Mouse (Mus musculus): ENCODE results near the gene Lmcd1. TPM values are rescaled to one million over a fixed set of nuclear protein-coding genes. Genes with fewer than 3 reads are reported as not detected.
A peak's percentile ranks its signal among the peaks of the same experiment; 100 is the strongest.
"Not testable (repeated sequence)": the region's sequence is repeated elsewhere in the genome, so short reads cannot be mapped to it uniquely, and the experiment has no call there.

Lmcd1 gene
- total RNA-seq (2021), result 10 to 100 TPM; 34.2 to 45.3 TPM

GRCm38 (mm10) chr6:112273501-112274205, at the start of gene Lmcd1:
Gene Lmcd1, plus strand, starts transcription at chr6:112273758.
- intact Hi-C loops (cut with DNase I), result loop anchor here (2.0 kb wide), 2 partner anchors 31 to 89 kb away; no protein-coding TSS in a partner anchor
- peak; percentile 95 to 96 for DNase-seq

- intact Hi-C loops (cut with DNase I), result no loop called here
- DNase-seq, result no peak
These were observed 49.5 kb upstream of the Lmcd1 start for GRCm38 (mm10) chr6:112223877-112224632.

GRCm38 (mm10) chr6:112236775-112237174, 36.8 kb upstream of the Lmcd1 start:
- intact Hi-C loops (cut with DNase I), result no loop called here
- no peak for DNase-seq

- DNase-seq, result no peak
- intact Hi-C loops (cut with DNase I), result no loop called here
These were observed 31.3 kb upstream of the Lmcd1 start for GRCm38 (mm10) chr6:112242216-112242615.

- intact Hi-C loops (cut with DNase I), result no loop called here
- DNase-seq, result peak; percentile 89 to 90
These were observed 27.9 kb upstream of the Lmcd1 start for GRCm38 (mm10) chr6:112245639-112246038.

GRCm38 (mm10) chr6:112246636-112247035, 26.9 kb upstream of the Lmcd1 start:
- DNase-seq, result no peak
- intact Hi-C loops (cut with DNase I), result no loop called here

GRCm38 (mm10) chr6:112253943-112254342, 19.6 kb upstream of the Lmcd1 start:
- DNase-seq; intact Hi-C loops (cut with DNase I): not testable (repeated sequence)

GRCm38 (mm10) chr6:112254967-112255366, 18.6 kb upstream of the Lmcd1 start:
- intact Hi-C loops (cut with DNase I), result no loop called here
- DNase-seq, result no peak

- intact Hi-C loops (cut with DNase I), result no loop called here
- DNase-seq, result peak in 1 of 2 experiments; percentile 23
These were observed 18.0 kb upstream of the Lmcd1 start for GRCm38 (mm10) chr6:112255388-112256225.

GRCm38 (mm10) chr6:112256599-112256998, 17.0 kb upstream of the Lmcd1 start:
- DNase-seq, result no peak
- intact Hi-C loops (cut with DNase I), result no loop called here

GRCm38 (mm10) chr6:112261089-112261488, 12.5 kb upstream of the Lmcd1 start:
- intact Hi-C loops (cut with DNase I), result no loop called here
- DNase-seq, result no peak

- DNase-seq, result no peak
- intact Hi-C loops (cut with DNase I), result no loop called here
These were observed 9.2 kb upstream of the Lmcd1 start for GRCm38 (mm10) chr6:112264321-112264720.

GRCm38 (mm10) chr6:112266631-112267030, 6.9 kb upstream of the Lmcd1 start:
- peak; percentile 45 to 59 for DNase-seq
- intact Hi-C loops (cut with DNase I), result no loop called here

- no peak for DNase-seq
- intact Hi-C loops (cut with DNase I), result no loop called here
These were observed 5.7 kb upstream of the Lmcd1 start for GRCm38 (mm10) chr6:112267661-112268357.

GRCm38 (mm10) chr6:112274261-112275055, 900 bp downstream of the Lmcd1 start:
- intact Hi-C loops (cut with DNase I), result loop anchor here (2.0 kb wide), 2 partner anchors 30 to 88 kb away; no protein-coding TSS in a partner anchor
- peak; percentile 91 to 92 for DNase-seq

GRCm38 (mm10) chr6:112275731-112276245, 2.2 kb downstream of the Lmcd1 start:
- no peak for DNase-seq
- intact Hi-C loops (cut with DNase I), result loop anchor here (2.0 kb wide), 2 partner anchors 29 to 87 kb away; no protein-coding TSS in a partner anchor

- intact Hi-C loops (cut with DNase I), result no loop called here
- DNase-seq, result no peak
These were observed 5.2 kb downstream of the Lmcd1 start for GRCm38 (mm10) chr6:112278805-112279204.

GRCm38 (mm10) chr6:112280161-112280560, 6.6 kb downstream of the Lmcd1 start:
- no peak for DNase-seq
- intact Hi-C loops (cut with DNase I), result no loop called here

GRCm38 (mm10) chr6:112280945-112281344, 7.4 kb downstream of the Lmcd1 start:
- intact Hi-C loops (cut with DNase I), result no loop called here
- no peak for DNase-seq
